Mouse (Mus musculus) adrenal gland, postnatal 10 days (tissue): ENCODE measurements around the gene Pabpc1l. TPM values are rescaled to one million over a fixed set of nuclear protein-coding genes. Genes with fewer than 3 reads are reported as not detected.
A peak's percentile ranks its signal among the peaks of the same experiment; 100 is the strongest.
"Not testable (repeated sequence)": the region's sequence is repeated elsewhere in the genome, so short reads cannot be mapped to it uniquely, and the experiment has no call there.

Source experiments
- DNase-seq: peaks from one replicate; pipeline ENCODE4 v3.0.0; 2021; ENCODE audit warnings: mixed read lengths
- total RNA-seq, 2 experiments: library from RNA; stranded (reverse); gene quantifications; 2 replicates each; pipeline ENCODE4 v1.2.3; 2021

The Pabpc1l gene
- total RNA-seq, 2 experiments from 2014 or later, result 1.9 to 2.5 TPM

DNA sequence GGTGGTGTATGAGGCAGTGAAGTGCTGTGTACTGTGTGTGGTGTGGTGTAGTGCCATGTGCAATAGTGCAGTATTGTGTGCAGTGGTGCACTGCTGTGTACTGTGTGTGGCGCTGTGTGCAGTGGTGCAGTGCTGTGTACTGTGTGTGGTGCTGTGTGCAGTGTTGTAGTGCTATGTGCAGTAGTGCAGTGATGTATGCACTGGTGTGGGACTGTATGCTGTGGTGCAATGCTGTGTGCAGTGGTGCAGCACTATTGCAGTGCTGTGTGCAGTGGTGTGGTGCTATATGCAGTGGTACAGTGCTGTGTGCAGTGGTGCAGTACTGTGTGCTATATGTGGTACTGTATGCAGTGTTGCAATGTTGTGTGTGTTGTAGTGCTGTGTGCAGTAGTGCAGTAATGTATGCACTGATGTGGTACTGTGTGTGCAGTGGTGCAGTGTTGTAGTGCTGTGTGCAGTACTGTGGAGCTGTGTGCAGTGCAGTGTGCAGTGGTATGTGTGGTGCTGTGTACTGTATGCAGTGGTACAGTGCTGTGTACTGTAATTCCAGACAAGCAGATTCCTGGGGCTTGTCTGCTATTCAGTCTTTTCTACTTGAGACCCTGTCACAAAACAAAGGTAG, 13.3 kb downstream of the Pabpc1l start:
- no peak for DNase-seq

DNA sequence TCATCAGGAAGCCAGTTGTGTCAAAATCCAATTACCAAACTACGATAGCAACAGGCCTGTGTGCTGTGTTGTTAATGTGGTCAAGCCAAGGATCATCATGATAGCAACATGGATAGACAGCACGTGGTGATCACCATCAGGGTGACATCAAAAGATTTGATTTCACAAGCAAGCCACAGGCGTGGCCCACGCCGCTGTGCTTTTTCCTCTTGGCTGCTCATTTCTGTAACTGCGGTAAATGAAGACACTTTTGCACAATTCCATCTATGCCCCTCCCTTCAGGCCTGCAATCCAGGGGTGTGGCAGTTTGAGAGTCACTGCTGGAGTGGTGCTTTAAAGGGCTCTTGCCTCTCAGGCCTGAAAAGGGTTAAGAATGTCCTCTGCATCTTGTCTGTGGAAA, 15.7 kb downstream of the Pabpc1l start:
- no peak for DNase-seq

DNA sequence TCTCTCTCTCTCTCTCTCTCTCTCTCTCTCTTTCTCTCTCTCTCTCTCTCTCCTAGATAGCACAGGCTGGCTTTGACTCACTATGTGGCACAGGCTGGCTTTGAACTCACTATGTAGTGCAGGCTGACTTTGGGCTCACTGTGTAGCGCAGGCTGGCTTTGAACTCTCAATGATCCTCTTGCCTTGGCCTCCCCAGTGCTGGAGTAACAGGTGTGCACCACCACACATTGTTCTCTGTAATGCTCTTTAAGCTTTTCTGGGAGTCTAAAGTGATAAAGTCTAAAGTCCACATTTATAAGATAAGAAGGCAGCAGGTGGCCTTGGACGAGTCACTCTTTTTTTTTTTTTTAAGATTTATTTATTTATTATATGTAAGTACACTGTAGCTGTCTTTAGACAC, 16.3 kb downstream of the Pabpc1l start:
- DNase-seq, result no peak

DNA sequence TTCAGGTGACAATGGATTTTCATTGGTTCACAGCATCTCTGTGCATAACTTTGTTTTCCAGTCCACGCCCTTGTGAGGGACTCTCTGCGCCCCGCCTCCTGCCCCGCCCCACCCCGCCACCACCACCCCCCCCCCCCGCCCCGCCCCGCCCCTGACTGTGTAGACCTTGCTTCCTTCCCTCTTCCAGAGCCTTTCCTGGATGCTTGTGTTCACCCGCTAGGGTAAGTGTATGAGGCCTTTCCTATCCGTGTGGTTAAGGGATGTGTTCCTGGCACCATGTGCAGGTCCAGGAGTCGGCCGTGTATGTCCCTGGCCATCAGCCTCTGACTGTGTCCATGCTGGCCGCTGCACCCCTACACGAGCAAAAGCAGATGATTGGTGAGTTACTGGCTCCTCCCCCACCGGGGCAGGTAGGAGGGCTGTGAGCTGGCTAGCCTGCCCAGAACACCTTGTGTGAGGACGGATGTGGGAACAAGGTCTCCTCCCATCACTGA, 22.0 kb downstream of the Pabpc1l start:
- DNase-seq, result peak; percentile 26

DNA sequence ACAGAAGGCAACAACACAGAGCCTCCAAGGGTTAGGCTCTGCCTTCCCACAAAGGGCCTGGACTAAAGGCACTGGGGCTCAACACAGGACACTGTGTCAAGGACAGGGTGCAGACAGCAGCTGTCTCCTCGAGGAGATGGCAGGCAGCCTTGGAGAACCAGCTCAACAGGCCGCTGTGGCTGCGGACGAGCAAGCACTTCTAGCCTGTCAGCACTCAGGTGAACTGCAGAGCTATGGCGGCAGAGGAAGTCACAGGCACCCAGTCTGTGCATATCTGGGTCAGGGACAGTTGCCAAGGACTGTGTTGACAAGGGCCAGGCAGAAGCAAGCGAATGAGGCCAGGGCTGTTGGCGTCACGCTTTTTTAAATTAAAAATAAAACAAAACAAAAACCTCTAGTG, 28.5 kb downstream of the Pabpc1l start:
- DNase-seq, result peak; percentile 78

DNA sequence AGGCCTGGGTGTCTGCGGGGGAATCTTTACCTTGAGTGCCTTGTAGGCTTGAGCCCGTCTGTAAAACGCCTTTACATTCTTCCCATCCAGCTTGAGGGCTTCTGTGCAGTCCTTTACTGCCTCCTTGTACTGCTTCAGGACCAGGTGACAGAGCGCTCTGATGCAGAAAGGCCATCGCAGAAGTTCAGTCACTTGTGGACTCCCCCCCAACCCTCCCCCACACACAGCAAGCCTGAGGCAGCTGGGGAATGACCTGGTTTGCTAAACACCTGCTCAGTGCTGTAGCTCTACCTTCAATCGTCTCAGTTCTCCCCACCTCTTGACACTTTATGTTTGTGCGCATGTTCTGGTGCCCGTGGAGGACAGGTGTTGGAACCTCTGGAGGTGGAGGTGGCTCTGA, 29.4 kb downstream of the Pabpc1l start:
- DNase-seq, result no peak

DNA sequence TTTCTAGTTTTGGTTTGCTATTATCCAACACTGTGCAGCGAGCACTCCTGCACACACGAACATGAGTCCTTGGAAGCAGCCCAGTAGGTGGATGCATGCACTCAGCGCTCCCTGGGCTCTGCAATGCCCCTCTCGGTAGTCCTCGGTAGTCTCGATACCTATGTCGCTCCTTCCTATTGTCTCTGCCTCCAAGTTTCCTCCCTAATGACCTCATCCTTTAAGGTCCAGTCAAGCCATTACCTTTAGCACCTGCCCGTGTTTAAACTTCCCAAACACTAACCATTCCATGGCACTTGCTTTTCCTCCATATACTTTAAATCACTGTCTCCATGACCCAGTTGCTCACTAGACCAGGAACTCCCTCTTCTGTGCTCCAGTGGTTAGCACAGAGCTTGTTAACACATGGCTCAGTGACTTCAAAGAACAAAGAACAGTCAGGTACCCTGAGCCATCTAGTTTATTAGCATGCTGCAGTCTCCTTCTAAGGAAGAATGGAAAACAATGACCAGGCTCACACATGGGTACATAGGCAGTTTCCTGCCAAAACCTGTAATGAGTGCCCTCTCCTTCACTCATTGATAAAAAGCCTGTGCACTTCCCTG, 34.5 kb downstream of the Pabpc1l start:
- DNase-seq, result no peak

DNA sequence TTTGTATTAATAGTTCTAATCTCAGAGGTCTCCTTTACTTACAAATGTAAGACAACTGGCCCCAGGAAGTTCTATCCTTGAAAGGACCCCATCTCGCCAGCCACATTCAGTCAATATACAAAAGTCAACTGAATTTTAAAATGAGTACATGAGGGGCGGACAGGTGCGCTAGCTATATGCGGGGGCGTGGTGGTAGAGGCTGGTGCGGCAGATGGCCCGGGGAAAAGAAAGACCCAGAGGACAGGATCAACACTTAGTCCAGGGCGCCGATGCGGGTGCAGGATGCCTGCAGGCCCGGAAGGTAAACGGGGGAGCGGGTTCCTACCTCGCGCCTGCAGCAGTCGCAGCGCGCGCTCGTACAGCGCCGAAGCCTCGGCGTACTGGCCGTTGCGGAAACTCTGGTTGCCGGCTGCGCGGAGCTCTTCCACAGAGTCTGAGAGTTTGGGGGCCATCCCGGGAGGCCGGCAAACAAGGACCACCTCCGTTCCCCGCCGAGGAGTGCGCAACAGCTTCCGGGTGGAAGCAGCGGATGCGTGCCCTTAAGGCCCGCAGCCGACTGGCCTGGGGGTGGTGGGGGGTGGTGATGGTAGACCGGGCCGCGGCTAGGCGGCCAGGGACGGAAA, 45.0 kb downstream of the Pabpc1l start, which contains the start of gene Stk4:
TSS of gene Stk4 (plus strand) at position 181 of the 623 bp plus-strand sequence.
- no peak for DNase-seq

DNA sequence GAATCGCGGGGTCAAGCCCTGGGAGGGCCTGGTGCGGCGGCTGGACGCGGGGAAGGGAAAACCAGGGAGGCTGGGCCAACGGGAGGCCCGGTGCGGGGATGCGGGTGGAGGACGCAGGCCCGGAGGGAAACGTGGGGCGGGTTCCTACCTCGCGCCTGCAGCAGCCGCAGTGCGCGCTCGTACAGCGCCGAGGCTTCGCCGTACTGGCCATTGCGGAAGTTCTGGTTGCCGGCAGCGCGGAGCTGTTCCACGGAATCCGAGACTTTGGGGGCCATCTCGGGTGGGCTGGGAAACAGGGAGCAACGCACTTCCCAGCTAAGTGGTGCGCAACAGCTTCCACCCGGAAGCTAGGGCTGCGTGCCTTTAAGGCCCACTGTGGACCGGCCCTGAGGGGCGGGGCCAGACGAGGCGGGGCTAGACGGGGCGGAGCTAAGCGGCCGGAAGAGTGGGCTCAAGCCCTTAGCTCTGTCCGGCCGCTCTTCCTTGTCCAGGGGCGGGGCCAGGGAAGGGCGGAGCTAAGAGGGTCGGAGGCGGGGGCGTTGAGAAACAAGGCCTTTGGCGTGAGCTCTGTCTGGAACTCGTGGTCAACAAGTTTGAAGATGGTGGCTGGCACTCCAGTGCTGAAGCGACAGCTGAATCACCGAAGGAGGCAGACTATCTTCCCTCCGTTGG, 45.7 kb downstream of the Pabpc1l start, which contains the start of gene Tomm34:
TSS of gene Tomm34 (minus strand) at position 405 of the 672 bp plus-strand sequence.
- DNase-seq, result peak; percentile 99

DNA sequence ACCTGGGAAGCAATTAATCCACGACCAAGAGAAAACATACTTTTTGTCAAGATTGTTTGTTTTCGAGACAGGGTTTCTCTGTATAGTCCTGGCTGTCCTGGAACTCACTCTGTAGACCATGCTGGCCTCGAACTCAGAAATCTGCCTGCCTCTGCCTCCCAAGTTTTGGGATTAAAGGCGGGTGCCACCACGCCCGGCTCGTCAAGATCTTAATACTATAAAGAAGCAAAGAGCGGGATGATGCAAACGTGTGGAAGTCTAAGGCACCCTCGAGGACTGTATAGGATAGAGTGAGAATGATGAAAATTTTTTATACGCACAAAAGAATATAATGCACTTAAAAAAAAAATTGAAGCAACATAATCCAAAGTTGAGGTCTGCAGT, 46.2 kb downstream of the Pabpc1l start:
- DNase-seq, result not testable (repeated sequence)

DNA sequence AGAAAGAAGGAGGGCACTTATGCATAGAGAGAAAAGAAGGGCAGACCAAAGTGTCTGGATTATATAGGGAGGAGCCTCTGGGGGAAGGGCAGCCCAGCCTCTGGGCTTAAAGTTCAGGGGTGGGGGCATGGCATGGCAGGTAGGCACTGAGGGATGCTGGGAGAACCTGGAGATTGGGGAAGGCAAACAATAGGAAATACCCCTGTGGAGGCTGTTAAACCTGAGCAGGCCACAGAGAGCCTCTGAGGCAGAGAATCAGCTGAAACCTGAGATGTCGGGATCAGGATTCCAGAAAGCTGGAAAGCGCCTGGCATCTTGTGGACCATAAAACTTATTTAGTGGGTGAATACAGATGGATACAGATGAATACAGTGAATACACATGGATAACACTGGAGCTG, 46.9 kb downstream of the Pabpc1l start:
- DNase-seq, result no peak

DNA sequence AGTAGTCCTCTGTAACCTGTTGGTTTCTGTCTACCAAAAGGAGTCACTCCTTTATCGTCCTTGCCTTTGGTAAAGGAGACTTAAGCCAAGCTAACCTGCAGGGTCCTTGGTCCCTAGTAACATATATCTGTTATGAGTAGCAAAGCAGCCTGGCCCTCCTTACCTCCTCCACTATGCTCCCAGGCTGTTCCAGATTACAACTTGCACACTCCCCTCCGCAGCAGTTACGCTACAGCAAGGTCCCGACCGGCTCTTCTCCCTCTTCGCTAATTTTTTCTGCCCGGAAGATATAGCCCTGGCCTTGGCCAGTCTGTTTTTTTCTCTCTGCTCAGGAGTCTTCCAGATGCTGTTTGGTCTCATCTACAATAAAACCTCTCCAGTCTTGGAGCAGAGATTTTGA, 47.9 kb downstream of the Pabpc1l start:
- DNase-seq, result no peak

DNA sequence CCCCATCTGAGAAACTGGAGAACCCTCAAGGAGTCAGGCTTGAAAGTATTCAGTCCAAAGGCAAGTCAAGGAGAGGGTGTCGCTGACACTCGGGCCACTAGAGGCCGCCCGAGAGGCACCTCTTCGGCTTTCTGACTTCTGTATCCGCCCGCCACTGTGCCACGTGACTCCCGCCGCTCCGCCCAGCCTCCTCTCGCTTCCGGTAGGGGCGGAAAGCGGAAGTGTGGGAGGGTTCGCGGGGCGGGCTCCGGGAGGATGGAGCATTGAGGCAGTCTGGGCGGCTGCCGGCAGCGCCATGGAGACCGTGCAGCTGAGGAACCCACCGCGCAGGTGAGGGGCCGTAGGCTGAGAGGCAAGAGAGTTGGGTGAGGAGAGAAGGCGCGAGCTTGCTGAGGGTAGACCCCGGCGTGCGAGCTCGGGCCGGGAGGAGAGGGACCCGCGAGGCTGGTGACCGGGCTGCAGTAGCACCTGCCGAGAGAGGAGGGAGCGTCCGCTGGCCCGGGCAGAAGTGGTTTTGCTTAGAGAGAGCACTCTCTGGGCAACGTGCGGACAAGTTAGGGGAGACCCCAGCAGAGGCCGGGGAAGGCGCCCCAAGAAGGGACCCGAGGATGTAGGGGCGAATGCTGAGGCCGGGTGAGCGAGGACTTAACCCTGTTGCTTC, 48.8 kb downstream of the Pabpc1l start:
- peak; percentile 99 for DNase-seq

DNA sequence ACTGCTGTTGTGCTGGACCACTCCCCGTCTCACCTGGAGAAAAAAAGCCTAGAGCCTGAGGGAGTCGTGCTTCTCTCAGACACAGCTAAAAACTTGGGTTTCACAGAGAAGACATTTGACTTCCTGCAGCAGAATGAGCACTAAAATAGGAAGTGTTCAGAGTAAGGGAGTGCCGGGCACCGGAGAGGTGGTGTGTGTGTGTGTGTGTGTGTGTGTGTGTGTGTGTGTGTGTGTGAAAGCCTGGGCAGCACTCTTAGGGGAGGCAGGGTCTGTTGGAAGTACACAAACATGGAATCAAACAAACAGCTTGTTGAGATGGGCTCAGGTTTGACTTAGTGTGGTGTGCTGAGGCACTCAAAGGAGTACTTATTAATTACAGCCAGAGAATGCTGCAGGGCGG, 49.8 kb downstream of the Pabpc1l start:
- DNase-seq, result no peak

DNA sequence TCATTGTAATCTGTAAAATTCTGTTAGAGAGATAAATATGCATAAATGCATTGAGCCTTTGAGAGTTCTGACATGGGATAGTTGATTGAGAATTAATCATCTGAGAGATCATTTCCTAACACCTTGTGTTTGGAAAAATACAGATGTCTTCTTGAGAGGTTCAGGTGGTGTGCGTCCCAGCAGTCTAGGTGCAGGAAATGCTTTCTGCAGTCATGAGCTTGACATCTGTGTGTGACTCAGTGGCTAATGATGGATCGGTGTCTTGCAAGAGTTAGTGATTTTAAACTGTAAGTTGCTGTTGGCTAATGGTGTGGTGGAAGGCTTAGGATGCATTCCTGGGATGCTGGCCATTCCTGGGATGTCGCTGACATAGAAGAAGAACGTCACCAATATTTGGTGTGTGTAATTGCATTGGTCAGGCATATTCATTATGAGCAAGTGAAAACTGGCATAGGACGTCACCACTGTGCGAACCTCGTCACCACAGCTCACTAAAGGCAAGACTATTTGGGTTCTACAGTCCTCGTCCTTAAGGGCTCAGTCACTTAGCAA, 51.7 kb downstream of the Pabpc1l start:
- DNase-seq, result no peak

DNA sequence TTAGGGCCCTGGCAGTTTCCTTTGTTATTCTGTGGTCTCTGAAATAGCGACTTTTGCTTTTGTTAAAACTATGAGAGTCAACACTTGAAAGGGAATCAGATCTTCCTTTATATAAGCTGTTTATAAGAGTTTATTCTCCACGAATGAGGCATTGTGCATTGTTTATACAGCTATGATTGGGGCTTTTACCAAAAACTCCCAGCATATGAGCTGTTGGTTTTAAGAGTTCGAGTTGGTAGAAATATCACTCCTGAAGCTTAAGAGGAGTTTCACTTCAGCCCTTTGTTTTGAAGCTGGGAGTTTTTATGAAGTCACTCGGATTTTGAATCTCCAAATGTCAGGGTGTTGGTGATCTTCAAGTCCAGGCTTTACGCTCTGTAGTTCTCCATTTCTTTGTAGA, 52.6 kb downstream of the Pabpc1l start:
- DNase-seq, result no peak

DNA sequence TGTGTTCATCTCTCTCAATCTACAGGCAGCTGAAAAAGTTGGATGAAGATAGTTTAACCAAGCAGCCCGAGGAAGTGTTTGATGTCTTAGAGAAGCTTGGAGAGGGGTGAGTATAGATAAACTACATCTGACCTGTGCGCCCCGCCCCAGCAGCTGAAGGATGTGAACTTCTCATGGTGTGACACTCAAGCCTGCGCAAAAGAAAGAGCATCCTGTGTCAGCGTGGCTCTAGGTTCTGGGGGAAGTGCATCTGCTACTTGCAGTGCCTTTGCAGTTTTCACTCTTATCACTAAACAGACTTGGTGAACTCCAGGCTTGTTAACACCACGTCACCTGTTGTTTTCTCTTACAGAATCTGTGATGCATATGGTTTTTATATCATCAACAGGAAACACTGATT, 54.2 kb downstream of the Pabpc1l start:
- DNase-seq, result no peak

DNA sequence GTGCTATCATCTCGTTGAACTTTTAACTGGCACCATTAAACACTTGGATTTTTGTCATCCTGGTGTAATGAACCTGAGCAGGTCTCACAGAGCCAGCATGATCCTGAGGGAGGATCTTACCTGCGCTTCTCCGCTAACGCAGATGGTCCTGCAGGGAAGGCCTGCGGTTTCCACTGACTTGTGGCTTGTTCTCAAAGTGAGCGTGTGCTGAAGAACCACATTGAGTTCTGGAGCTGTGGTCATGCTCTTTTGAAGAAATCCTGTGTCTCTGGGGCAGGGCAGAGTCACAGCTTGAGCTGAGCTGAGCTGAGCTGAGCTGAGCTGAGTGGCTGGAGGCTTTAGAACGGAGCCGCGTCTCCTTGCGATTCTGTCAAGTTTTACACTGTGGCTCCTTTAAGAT, 56.3 kb downstream of the Pabpc1l start:
- DNase-seq, result no peak

DNA sequence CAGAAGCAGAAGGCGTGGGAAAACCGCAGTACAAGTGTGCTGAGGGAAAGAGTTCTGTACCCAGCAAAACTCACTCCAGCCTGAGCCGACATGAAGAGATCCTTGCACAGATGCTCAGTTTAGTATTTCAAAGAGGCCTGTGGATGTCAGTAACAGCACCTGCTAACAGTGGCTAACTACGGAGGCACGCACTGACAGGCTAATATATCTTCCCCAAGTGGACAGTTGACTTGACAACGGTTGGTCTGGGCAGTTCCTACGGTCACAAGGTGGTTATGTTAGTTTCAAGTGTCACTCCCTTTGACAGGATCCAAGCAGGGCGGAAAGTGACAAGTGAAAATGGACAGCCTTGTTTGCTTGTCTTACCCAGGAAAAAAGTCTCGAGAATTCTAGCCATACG, 56.9 kb downstream of the Pabpc1l start:
- DNase-seq, result no peak

DNA sequence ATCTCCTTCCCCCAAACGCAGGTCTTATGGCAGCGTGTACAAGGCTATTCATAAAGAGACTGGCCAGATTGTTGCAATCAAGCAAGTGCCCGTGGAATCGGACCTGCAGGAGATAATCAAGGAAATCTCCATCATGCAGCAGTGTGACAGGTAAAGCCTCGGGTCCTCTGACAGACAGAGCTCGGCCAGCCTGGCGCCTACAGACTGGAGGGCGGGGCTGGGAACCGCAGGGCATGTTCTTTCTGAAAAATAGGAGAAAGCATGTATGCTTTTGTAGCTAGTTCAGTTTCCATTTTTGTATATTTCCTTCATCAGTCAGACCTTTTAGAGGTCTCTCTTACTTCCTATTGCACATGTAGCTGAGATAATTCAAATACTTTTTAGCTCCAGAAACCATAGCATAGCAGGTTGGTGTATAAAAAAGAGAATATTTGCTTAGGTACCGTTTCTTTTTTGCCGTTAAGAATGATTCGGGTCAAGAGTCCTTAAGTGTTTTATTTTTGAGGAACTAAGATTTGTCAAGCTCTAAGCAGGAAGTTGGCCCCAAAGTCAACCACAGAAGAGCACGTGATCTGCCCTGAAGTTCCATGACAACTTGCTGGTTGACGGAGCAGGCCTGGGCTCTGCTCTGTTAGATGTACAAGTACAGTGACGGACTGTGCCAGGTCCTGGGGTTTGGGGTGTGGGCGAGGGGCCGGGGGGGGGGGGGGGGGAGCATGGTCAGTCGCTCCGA, 58.5 kb downstream of the Pabpc1l start:
- no peak for DNase-seq

DNA sequence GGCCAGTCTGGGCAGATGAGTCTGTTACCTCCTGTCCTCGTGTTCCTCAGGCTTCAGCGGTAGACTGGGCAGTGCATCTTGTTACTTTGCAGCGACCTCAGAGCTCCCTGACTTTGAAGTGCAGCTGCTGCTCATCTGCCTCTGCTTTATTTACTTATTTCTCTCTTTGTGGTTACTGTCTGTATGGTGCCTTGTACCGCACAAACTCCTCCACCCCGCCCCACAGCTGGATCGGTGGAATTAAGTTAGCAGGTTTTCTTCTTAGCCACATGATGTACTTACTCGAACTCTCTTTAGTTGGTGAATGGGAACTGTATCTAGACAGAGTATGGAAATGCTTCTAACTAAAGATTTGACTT, 59.1 kb downstream of the Pabpc1l start:
- no peak for DNase-seq
